Mouse (Mus musculus): Measurements from ENCODE around the gene Ank.

Ank gene

GRCm38 (mm10) chr15:27596463-27597140 lies 130.1 kb downstream of the Ank start:
- peak; percentile 91 for DNase-seq (ENCODE audit: low read depth, low spot score)

GRCm38 (mm10) chr15:27597516-27597915 lies 131.0 kb downstream of the Ank start:
- no peak for DNase-seq (ENCODE audit: low read depth, low spot score)

GRCm38 (mm10) chr15:27598786-27599385 lies 132.4 kb downstream of the Ank start:
- DNase-seq (ENCODE audit: low read depth, low spot score) = no peak

GRCm38 (mm10) chr15:27600524-27600923 lies 134.0 kb downstream of the Ank start:
- no peak for DNase-seq (ENCODE audit: low read depth, low spot score)

GRCm38 (mm10) chr15:27604558-27604957 lies 138.1 kb downstream of the Ank start:
- no peak for DNase-seq (ENCODE audit: low read depth, low spot score)

- DNase-seq (ENCODE audit: low read depth, low spot score) = no peak
Measured at GRCm38 (mm10) chr15:27605252-27605651, 138.8 kb downstream of the Ank start.

GRCm38 (mm10) chr15:27609554-27609953 lies 143.1 kb downstream of the Ank start:
- DNase-seq (ENCODE audit: low read depth, low spot score) = no peak

GRCm38 (mm10) chr15:27612533-27613221 lies 146.2 kb downstream of the Ank start:
- DNase-seq (ENCODE audit: low read depth, low spot score) = peak; percentile 94

GRCm38 (mm10) chr15:27613255-27613654 lies 146.8 kb downstream of the Ank start:
- no peak for DNase-seq (ENCODE audit: low read depth, low spot score)

- DNase-seq (ENCODE audit: low read depth, low spot score) = peak; percentile 64
Measured at GRCm38 (mm10) chr15:27616159-27616558, 149.7 kb downstream of the Ank start.

- no peak for DNase-seq (ENCODE audit: low read depth, low spot score)
Measured at GRCm38 (mm10) chr15:27617227-27617626, 150.8 kb downstream of the Ank start.

- no peak for DNase-seq (ENCODE audit: low read depth, low spot score)
Measured at GRCm38 (mm10) chr15:27618778-27619533, 152.5 kb downstream of the Ank start.

GRCm38 (mm10) chr15:27619683-27620082 lies 153.2 kb downstream of the Ank start:
- DNase-seq (ENCODE audit: low read depth, low spot score) = no peak

- DNase-seq (ENCODE audit: low read depth, low spot score) = no peak
Measured at GRCm38 (mm10) chr15:27620475-27621185, 154.2 kb downstream of the Ank start.

GRCm38 (mm10) chr15:27623286-27623685 lies 156.8 kb downstream of the Ank start:
- no peak for DNase-seq (ENCODE audit: low read depth, low spot score)

GRCm38 (mm10) chr15:27625014-27625889 lies 158.8 kb downstream of the Ank start:
- peak; percentile 75 for DNase-seq (ENCODE audit: low read depth, low spot score)

GRCm38 (mm10) chr15:27625890-27626255 lies 159.4 kb downstream of the Ank start:
- no peak for DNase-seq (ENCODE audit: low read depth, low spot score)

- no peak for DNase-seq (ENCODE audit: low read depth, low spot score)
Measured at GRCm38 (mm10) chr15:27626314-27626713, 159.8 kb downstream of the Ank start.

GRCm38 (mm10) chr15:27627794-27628193 lies 161.3 kb downstream of the Ank start:
- no peak for DNase-seq (ENCODE audit: low read depth, low spot score)

- DNase-seq (ENCODE audit: low read depth, low spot score) = no peak
Measured at GRCm38 (mm10) chr15:27629046-27629445, 162.6 kb downstream of the Ank start.
